Mouse (Mus musculus) forebrain, embryonic 15.5 days (tissue): ENCODE results near the gene Cobll1. TPM values are rescaled to one million over a fixed set of nuclear protein-coding genes. Genes with fewer than 3 reads are reported as not detected.

Experiments
- ATAC-seq: fragments of 200-750 bp; cut with Nextera tagmentation; replicated peaks from 2 replicates; pipeline ENCODE4 v1.8.0; 2017; ENCODE audit warnings: mild to moderate bottlenecking, moderate TSS enrichment, moderate library complexity
- H3K27ac ChIP-seq: fragments of 300-500 bp; sonication (generic); replicated peaks from 2 replicates; pipeline ENCODE4 v1.5.1; 2015; ENCODE audit warnings: mild to moderate bottlenecking, inconsistent platforms
- H3K27me3 ChIP-seq: fragments of 300-500 bp; sonication (generic); 2 replicates; pipeline ENCODE4 v1.6.1; 2015; ENCODE audit warnings: inconsistent platforms
- H3K36me3 ChIP-seq: fragments of 300-500 bp; sonication (generic); 2 replicates; pipeline ENCODE4 v1.6.1; 2015; ENCODE audit warnings: mild to moderate bottlenecking, inconsistent platforms
- H3K4me1 ChIP-seq: fragments of 300-500 bp; sonication (generic); 2 replicates; pipeline ENCODE4 v1.6.1; 2015; ENCODE audit warnings: inconsistent platforms
- H3K4me2 ChIP-seq: fragments of 300-500 bp; sonication (generic); replicated peaks from 2 replicates; pipeline ENCODE4 v1.6.1; 2015; ENCODE audit warnings: mild to moderate bottlenecking, inconsistent platforms
- H3K4me3 ChIP-seq: fragments of 300-500 bp; sonication (generic); 2 replicates; pipeline ENCODE4 v1.5.1; 2015; ENCODE audit warnings: mild to moderate bottlenecking, inconsistent platforms
- H3K9ac ChIP-seq: fragments of 300-500 bp; sonication (generic); replicated peaks from 2 replicates; pipeline ENCODE4 v1.6.1; 2015; ENCODE audit warnings: mild to moderate bottlenecking, inconsistent platforms
- H3K9me3 ChIP-seq: fragments of 300-500 bp; sonication (generic); 2 replicates; pipeline ENCODE4 v1.6.1; 2016; ENCODE audit warnings: inconsistent platforms
- WGBS: fragments of 180-500 bp; shearing (Covaris S2); methylation state at CpG from one replicate; pipeline ENCODE4 v1.1.7; 2015; ENCODE audit warnings: mixed read lengths; 5-methylcytosine and 5-hydroxymethylcytosine counted together
- polyA plus RNA-seq: library from polyadenylated mRNA; unstranded; fragments of >200 nt; fragmentation: Nextera tagmentation; extraction: Ambion mirVana; gene quantifications from 2 replicates; pipeline ENCODE4 v1.2.1, GENCODE M21; 2015

The Cobll1 gene
- polyA plus RNA-seq, 1 experiment from 2014 or later = 2.5 TPM

GRCm38 (mm10) chr2:65048234-65049017 lies 190.8 kb downstream of the Cobll1 start:
- H3K9me3 ChIP-seq = no peaks in the 10 kb centered on the region
- H3K4me1 ChIP-seq = no peaks in the 10 kb centered on the region
- no peak overlapping the region for H3K4me3 ChIP-seq
- no peak overlapping the region for H3K27ac ChIP-seq
- ATAC-seq = peak; percentile 67
- H3K4me2 ChIP-seq = no peak overlapping the region
- WGBS = 27% methylated on average over 6 of the region's 6 CpGs
- no peaks in the 10 kb centered on the region for H3K27me3 ChIP-seq
- no peak overlapping the region for H3K9ac ChIP-seq
- H3K36me3 ChIP-seq = no peaks in the 10 kb centered on the region

Other genes with a start within 250 kb of the Cobll1 start
- gene Grb14, start 214.4 kb downstream of the Cobll1 start, polyA plus RNA-seq = 23.8 and 25.6 TPM in 2 replicates
- gene Slc38a11, start 124.6 kb upstream of the Cobll1 start, polyA plus RNA-seq = 0.91 and 1.2 TPM in 2 replicates